In genomic region chr1:154220566-154220965, GRCm38 (mm10) we compare ENCODE assay signal across 19 mouse cellular contexts. TPM values are rescaled to one million over a fixed set of nuclear protein-coding genes. Genes with fewer than 3 reads are reported as not detected.
DNase-seq lines count a peak whose midpoint lies in the region.
"Had no signal": no experiment of that assay in that cellular context is flagged by ENCODE, and none has a peak within 500 bp of the region (broad histone marks: within the 10 kb centered on the region; RNA-seq: fewer than 3 reads in every experiment).

No protein-coding gene starts in this region.

- DNase-seq in left cerebral cortex, adult 18-20 months (ENCODE audit: low spot score in 2 of 2): peak; percentile 51 to 61
- no peak for DNase-seq in left cerebral cortex, adult 11 months (ENCODE audit: low spot score)
- peak; percentile 30 for DNase-seq in Muller cell, postnatal 12 days (ENCODE audit: inconsistent ontology term)
- DNase-seq in brain, adult 2 months (ENCODE audit: low read depth, low spot score): peak; percentile 75
- DNase-seq in lung, postnatal 25 days (ENCODE audit: low spot score): no peak
- no peak for DNase-seq in gastrocnemius, adult 8-10 months (ENCODE audit: low spot score in 2 of 2)
- DNase-seq: adrenal gland, postnatal 10 days; adrenal gland, postnatal 36 days; cerebellum, adult 11 months; cerebellum, adult 2 months; cerebellum, adult 9-11 months; cerebellum, postnatal 25 days; gastrocnemius, adult 2 months; gastrocnemius, postnatal 25 days had no signal

RNA-seq across cellular contexts. Expression of gene Zfp648, which starts 19.6 kb away (rescaled TPM):
- total RNA-seq in left cerebral cortex, adult 18-20 months (2021): 1 to 10 TPM in 1 of 2 experiments, under 1 TPM in 1; 0.56 to 1.4 TPM
- total RNA-seq in gastrocnemius, adult 8-10 months (2022): not detected
- total RNA-seq: common myeloid progenitor, adult 5-6 weeks; gastrocnemius, adult 2 months; gastrocnemius, postnatal 25 days; granulocyte monocyte progenitor cell, adult 5-6 weeks; heart, adult 8-10 months; heart, postnatal 25 days; MEL had no signal

Comparison
In these comparisons a context has a peak if more than half of its experiments do, and no peak if none do; other contexts are left out.
1. DNase-seq: peak in left cerebral cortex, adult 18-20 months (2 of 2), Muller cell, postnatal 12 days (single experiment) and brain, adult 2 months (single experiment); none in left cerebral cortex, adult 11 months (single experiment), lung, postnatal 25 days (single experiment) and gastrocnemius, adult 8-10 months (0 of 2).